Mouse (Mus musculus) hindbrain, embryonic 12.5 days (tissue): ENCODE results near the gene Fbxo3. TPM values are rescaled to one million over a fixed set of nuclear protein-coding genes. Genes with fewer than 3 reads are reported as not detected.
A peak's percentile ranks its signal among the peaks of the same experiment; 100 is the strongest.
"Not testable (repeated sequence)": the region's sequence is repeated elsewhere in the genome, so short reads cannot be mapped to it uniquely, and the experiment has no call there.

ENCODE experiments used
- ATAC-seq: fragments of 200-750 bp; cut with Nextera tagmentation; 2 replicates; pipeline ENCODE4 v1.8.0; 2017; ENCODE audit warnings: moderate TSS enrichment; ENCODE audit not compliant: low FRiP score
- H3K27ac ChIP-seq: fragments of 300-500 bp; sonication (generic); 2 replicates; pipeline ENCODE4 v1.5.1; 2016; ENCODE audit warnings: mild to moderate bottlenecking
- H3K27me3 ChIP-seq: fragments of 300-500 bp; sonication (generic); 2 replicates; pipeline ENCODE4 v1.6.1; 2016; ENCODE audit warnings: mild to moderate bottlenecking
- H3K36me3 ChIP-seq: fragments of 300-500 bp; sonication (generic); 2 replicates; pipeline ENCODE4 v1.6.1; 2016; ENCODE audit warnings: mild to moderate bottlenecking
- H3K4me1 ChIP-seq: fragments of 300-500 bp; sonication (generic); 2 replicates; pipeline ENCODE4 v1.6.1; 2016
- H3K4me2 ChIP-seq: fragments of 300-500 bp; sonication (generic); replicated peaks from 2 replicates; pipeline ENCODE4 v1.6.1; 2016; ENCODE audit warnings: mild to moderate bottlenecking
- H3K4me3 ChIP-seq: fragments of 300-500 bp; sonication (generic); 2 replicates; pipeline ENCODE4 v1.5.1; 2016; ENCODE audit warnings: mild to moderate bottlenecking
- H3K9ac ChIP-seq: fragments of 300-500 bp; sonication (generic); 2 replicates; pipeline ENCODE4 v1.6.1; 2016; ENCODE audit warnings: mild to moderate bottlenecking, moderate library complexity
- H3K9me3 ChIP-seq: fragments of 300-500 bp; sonication (generic); replicated peaks from 2 replicates; pipeline ENCODE4 v1.6.1; 2016; ENCODE audit warnings: mild to moderate bottlenecking
- WGBS: fragments of 180-500 bp; shearing (Covaris S2); methylation state at CpG from one replicate; pipeline ENCODE4 v1.1.7; 2016; 5-methylcytosine and 5-hydroxymethylcytosine counted together
- polyA plus RNA-seq: library from polyadenylated mRNA; unstranded; fragments of >200 nt; fragmentation: Nextera tagmentation; extraction: Ambion mirVana; gene quantifications from 2 replicates; pipeline ENCODE4 v1.2.1, GENCODE M21; 2016

The Fbxo3 gene
- polyA plus RNA-seq, 1 experiment from 2014 or later: 60.4 TPM

- H3K9me3 ChIP-seq: no peaks in the 10 kb centered on the region
- H3K27ac ChIP-seq: no peak overlapping the region
- ATAC-seq: no peak
- H3K4me1 ChIP-seq: 0 out of 2 replicates have a peak, but pooled peaks cover 3% of the 10 kb centered on the region
- no peak overlapping the region for H3K9ac ChIP-seq
- H3K36me3 ChIP-seq: peaks cover 24% of the 10 kb centered on the region
- no peak overlapping the region for H3K4me3 ChIP-seq
- no peaks in the 10 kb centered on the region for H3K27me3 ChIP-seq
- H3K4me2 ChIP-seq: no peak overlapping the region
- 28% methylated on average over 5 of the region's 5 CpGs for WGBS
Observed at GRCm38 (mm10) chr2:104043624-104044478, 16.3 kb downstream of the Fbxo3 start.

DNA sequence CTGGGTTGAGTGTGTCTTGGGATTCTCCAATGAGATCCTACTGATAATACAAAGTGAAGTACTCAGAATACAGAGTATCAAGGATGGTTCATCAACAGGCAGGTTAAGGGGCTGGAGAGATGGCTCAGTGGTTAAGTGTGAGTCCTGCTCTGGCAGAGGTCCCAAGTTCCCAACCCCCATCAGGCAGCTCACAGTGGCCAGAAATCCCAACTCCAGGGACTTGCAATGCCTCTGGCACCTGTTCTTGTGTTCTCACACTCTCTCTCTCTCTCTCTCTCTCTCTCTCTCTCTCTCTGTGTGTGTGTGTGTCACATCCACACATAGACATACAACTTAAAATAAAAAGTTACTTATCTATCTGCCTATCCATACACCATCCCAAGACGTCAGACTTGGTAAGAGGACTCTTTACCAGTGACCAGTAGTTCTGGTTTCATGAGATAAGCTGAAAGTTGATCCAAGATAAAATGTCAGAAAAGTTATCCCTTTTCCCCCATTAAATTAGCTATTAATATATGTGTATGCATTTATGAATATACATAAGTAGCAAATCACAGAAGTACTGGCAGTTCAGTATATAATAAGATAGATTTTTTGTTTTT is 17.1 kb downstream of the Fbxo3 start:
- H3K4me1 ChIP-seq: 0 out of 2 replicates have a peak, but pooled peaks cover 3% of the 10 kb centered on the region
- H3K4me3 ChIP-seq: no peak overlapping the region
- no peak overlapping the region for H3K4me2 ChIP-seq
- WGBS: 85% methylated on average over 1 of the region's 1 CpGs
- no peak overlapping the region for H3K9ac ChIP-seq
- no peaks in the 10 kb centered on the region for H3K27me3 ChIP-seq
- no peak overlapping the region for H3K27ac ChIP-seq
- ATAC-seq: no peak
- H3K36me3 ChIP-seq: peaks cover 24% of the 10 kb centered on the region
- no peaks in the 10 kb centered on the region for H3K9me3 ChIP-seq

GRCm38 (mm10) chr2:104058381-104058780 is 30.9 kb downstream of the Fbxo3 start:
- no peak overlapping the region for H3K4me2 ChIP-seq
- peaks cover 41% of the 10 kb centered on the region for H3K36me3 ChIP-seq
- H3K27me3 ChIP-seq: no peaks in the 10 kb centered on the region
- H3K27ac ChIP-seq: no peak overlapping the region
- no peaks in the 10 kb centered on the region for H3K4me1 ChIP-seq
- H3K9me3 ChIP-seq: no peaks in the 10 kb centered on the region
- no peak overlapping the region for H3K9ac ChIP-seq
- no peak overlapping the region for H3K4me3 ChIP-seq
- WGBS: 97% methylated on average over 1 of the region's 1 CpGs
- ATAC-seq: no peak

- Histone ChIP-seq H3K36me3 (peaks cover 37% of the 10 kb centered on the region), H3K4me2 (no peak overlapping the region), H3K27me3 (no peaks in the 10 kb centered on the region), H3K4me1 (no peaks in the 10 kb centered on the region), H3K4me3 (no peak overlapping the region), H3K27ac (no peak overlapping the region), H3K9ac (no peak overlapping the region), H3K9me3 (no peaks in the 10 kb centered on the region)
- 96% methylated on average over 4 of the region's 4 CpGs for WGBS
- ATAC-seq: no peak
Observed at GRCm38 (mm10) chr2:104058954-104059353, 31.4 kb downstream of the Fbxo3 start.

- H3K4me2 ChIP-seq: no peak overlapping the region
- no peak for ATAC-seq
- peaks cover 29% of the 10 kb centered on the region for H3K36me3 ChIP-seq
- H3K9ac ChIP-seq: no peak overlapping the region
- no peaks in the 10 kb centered on the region for H3K27me3 ChIP-seq
- 81% methylated on average over 10 of the region's 10 CpGs for WGBS
- no peaks in the 10 kb centered on the region for H3K9me3 ChIP-seq
- no peak overlapping the region for H3K27ac ChIP-seq
- H3K4me3 ChIP-seq: no peak overlapping the region
- no peaks in the 10 kb centered on the region for H3K4me1 ChIP-seq
Observed at GRCm38 (mm10) chr2:104059786-104060185, 32.3 kb downstream of the Fbxo3 start.

DNA sequence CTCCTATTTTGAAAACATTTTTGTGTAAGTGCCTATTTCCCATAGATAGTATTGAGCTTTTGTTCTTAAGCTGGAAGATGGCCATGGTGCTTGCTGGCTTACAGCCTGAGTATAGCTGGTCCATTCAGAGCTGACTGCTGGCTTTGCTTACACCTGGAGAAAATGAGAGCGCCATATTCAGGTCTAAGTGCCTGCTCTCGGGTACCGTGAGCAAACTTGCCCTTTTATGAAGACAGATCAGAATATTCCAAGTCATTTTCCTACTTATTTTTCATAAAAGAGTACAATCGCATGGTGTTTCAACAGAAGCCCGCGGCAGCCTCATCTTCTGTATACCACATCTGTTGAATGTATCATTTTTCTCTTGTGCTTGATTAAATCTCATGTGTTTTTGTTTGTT is 33.5 kb downstream of the Fbxo3 start:
- no peak overlapping the region for H3K4me3 ChIP-seq
- no peak overlapping the region for H3K27ac ChIP-seq
- H3K36me3 ChIP-seq: peaks cover 22% of the 10 kb centered on the region; the same call in 1 of the 2 replicates
- H3K27me3 ChIP-seq: no peaks in the 10 kb centered on the region
- no peak for ATAC-seq
- 97% methylated on average over 6 of the region's 6 CpGs for WGBS
- H3K9ac ChIP-seq: no peak overlapping the region
- H3K9me3 ChIP-seq: no peaks in the 10 kb centered on the region
- no peak overlapping the region for H3K4me2 ChIP-seq
- no peaks in the 10 kb centered on the region for H3K4me1 ChIP-seq

DNA sequence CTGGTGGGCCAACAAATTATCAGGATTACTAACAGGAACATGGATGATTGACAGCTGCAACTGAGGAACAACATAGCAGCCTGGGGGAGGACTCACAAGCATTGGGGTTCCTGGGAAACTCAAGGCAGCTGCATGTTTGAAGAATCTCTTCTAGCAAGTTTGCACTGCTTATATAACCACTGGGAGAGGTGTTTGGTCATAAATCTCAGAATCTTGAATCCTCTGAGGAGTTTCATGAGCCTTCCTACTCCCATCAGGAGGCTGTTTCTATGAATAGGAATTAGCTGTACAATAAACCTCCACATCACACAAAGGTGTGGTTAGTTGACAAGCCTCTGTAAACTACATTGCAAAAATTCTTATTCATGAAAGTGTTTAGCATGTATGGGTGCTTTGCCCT is 35.1 kb downstream of the Fbxo3 start:
- H3K9me3 ChIP-seq: no peaks in the 10 kb centered on the region
- no peak for ATAC-seq
- no peaks in the 10 kb centered on the region for H3K27me3 ChIP-seq
- peaks cover 22% of the 10 kb centered on the region; the same call in 1 of the 2 replicates for H3K36me3 ChIP-seq
- no peak overlapping the region for H3K4me2 ChIP-seq
- H3K9ac ChIP-seq: no peak overlapping the region
- H3K4me1 ChIP-seq: no peaks in the 10 kb centered on the region
- H3K27ac ChIP-seq: no peak overlapping the region
- H3K4me3 ChIP-seq: no peak overlapping the region

DNA sequence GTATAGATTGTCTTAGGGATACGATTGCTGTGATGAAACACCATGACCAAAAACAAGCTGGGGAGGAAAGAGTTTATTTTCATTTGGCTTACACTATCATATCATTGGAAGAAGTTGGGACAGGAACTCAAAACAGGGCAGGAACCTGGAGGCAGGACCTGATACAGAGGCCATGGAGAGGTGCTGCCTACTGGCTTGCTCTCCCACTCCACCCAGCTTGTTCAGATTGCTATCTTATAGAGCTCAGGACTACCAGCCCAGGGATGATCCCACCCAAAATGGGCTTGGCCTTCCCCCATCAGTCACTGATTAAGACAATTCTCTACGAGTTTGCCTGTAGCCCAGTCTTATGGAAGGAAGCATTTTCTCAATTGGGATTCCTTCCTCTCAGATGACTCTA is 36.6 kb downstream of the Fbxo3 start:
- no peak overlapping the region for H3K4me2 ChIP-seq
- 91% methylated on average over 2 of the region's 2 CpGs for WGBS
- no peak overlapping the region for H3K27ac ChIP-seq
- no peak overlapping the region for H3K4me3 ChIP-seq
- no peaks in the 10 kb centered on the region for H3K27me3 ChIP-seq
- H3K4me1 ChIP-seq: no peaks in the 10 kb centered on the region
- H3K9me3 ChIP-seq: no peaks in the 10 kb centered on the region
- peaks cover 17% of the 10 kb centered on the region; the same call in 1 of the 2 replicates for H3K36me3 ChIP-seq
- H3K9ac ChIP-seq: no peak overlapping the region
- no peak for ATAC-seq

DNA sequence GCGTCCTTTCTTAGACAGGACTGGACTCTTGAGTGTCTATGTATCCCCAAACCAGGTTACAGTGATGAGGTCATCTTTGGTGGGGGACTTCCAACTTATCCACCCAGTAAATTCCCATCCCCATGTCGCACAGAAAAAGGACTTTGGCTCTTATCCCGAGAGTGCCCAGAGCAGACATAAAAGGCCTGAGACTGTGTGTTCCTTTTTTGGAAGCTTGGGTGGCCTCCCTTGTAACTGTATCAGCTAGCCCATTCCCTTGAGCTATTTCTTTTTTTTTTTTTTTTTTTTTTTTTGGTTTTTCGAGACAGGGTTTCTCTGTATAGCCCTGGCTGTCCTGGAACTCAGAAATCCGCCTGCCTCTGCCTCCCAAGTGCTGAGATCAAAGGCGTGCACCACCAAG is 38.0 kb downstream of the Fbxo3 start, which contains the start of gene Gm10912:
TSS of gene Gm10912 (plus strand) at position 301 of the 400 bp plus-strand sequence.
- not testable (repeated sequence) for H3K9me3 ChIP-seq, H3K4me3 ChIP-seq, ATAC-seq, H3K4me1 ChIP-seq, H3K9ac ChIP-seq, H3K27ac ChIP-seq, H3K4me2 ChIP-seq, H3K27me3 ChIP-seq
- peaks cover 14% of the 10 kb centered on the region; the same call in 1 of the 2 replicates for H3K36me3 ChIP-seq
- WGBS: 95% methylated on average over 5 of the region's 6 CpGs

- ATAC-seq, H3K27me3 ChIP-seq, H3K4me2 ChIP-seq, H3K9me3 ChIP-seq, H3K36me3 ChIP-seq, H3K4me3 ChIP-seq, H3K9ac ChIP-seq, H3K4me1 ChIP-seq, H3K27ac ChIP-seq: not testable (repeated sequence)
- WGBS: 83% methylated on average over 7 of the region's 7 CpGs
Observed at GRCm38 (mm10) chr2:104068450-104068849, 40.9 kb downstream of the Fbxo3 start, which contains the start of gene Gm10799. Gene Gm10799, minus strand, starts transcription at chr2:104068550.

DNA sequence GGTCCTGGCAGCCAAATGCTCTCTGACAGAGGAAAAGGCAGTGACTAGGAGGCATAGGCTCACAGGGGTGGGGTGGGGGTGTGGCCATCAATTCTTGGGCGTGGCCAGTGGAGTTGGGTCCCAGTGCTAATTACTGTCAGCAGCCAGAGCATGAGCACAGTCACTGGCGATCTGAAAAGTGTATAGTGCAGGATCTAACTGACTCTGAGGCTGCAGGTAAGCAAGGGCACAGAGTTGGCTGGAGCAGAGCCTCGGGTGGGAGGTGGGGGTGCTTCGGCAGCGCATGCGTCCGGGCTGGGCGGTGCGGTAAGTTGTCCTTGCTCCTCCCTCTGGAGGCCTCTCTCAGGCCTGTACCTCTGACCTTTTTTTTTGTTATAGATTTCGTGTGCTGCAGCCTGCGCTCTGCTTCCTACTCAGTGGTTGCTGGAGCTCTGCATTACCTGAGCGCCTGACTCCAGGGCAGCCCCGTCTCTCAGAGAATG is 42.2 kb downstream of the Fbxo3 start, which contains the start of gene Cd59b:
TSS of gene Cd59b (plus strand) at position 146 of the 482 bp plus-strand sequence.
- H3K4me1 ChIP-seq: peaks cover 5% of the 10 kb centered on the region
- H3K27ac ChIP-seq: no peak within 1 kb of the TSS
- peak within 1 kb of the TSS; percentile 50 for H3K4me2 ChIP-seq
- H3K27me3 ChIP-seq: no peaks in the 10 kb centered on the region
- no peaks in the 10 kb centered on the region for H3K36me3 ChIP-seq
- 9% methylated on average over 13 of the region's 13 CpGs for WGBS
- H3K9me3 ChIP-seq: no peaks in the 10 kb centered on the region
- H3K4me3 ChIP-seq: peak within 1 kb of the TSS; percentile 31
- H3K9ac ChIP-seq: peak within 1 kb of the TSS; percentile 50; the same call in 1 of the 2 replicates
- peak; percentile 82 for ATAC-seq

GRCm38 (mm10) chr2:104078285-104078684 is 50.8 kb downstream of the Fbxo3 start:
- H3K4me1 ChIP-seq, H3K36me3 ChIP-seq, H3K27me3 ChIP-seq, ATAC-seq, H3K4me2 ChIP-seq, H3K9me3 ChIP-seq, H3K4me3 ChIP-seq, H3K27ac ChIP-seq, H3K9ac ChIP-seq: not testable (repeated sequence)
- 80% methylated on average over 5 of the region's 5 CpGs for WGBS
